Mouse (Mus musculus): ENCODE data around the gene Rap1gap.

Gene Rap1gap

GRCm38 (mm10) chr4:137724766-137725165, 60.2 kb downstream of the Rap1gap start:
- DNase-seq, result peak; percentile 66

- DNase-seq, result peak; percentile 52
Observed at GRCm38 (mm10) chr4:137725541-137726145, 61.1 kb downstream of the Rap1gap start.

- DNase-seq, result peak; percentile 80
Observed at GRCm38 (mm10) chr4:137726739-137727505, 62.4 kb downstream of the Rap1gap start.

GRCm38 (mm10) chr4:137727506-137728187, 63.1 kb downstream of the Rap1gap start:
- DNase-seq, result peak; percentile 79

GRCm38 (mm10) chr4:137728399-137729154, 64.1 kb downstream of the Rap1gap start:
- peak; percentile 61 for DNase-seq

- DNase-seq, result peak; percentile 65
Observed at GRCm38 (mm10) chr4:137729155-137729855, 64.8 kb downstream of the Rap1gap start.

- peak; percentile 87 for DNase-seq
Observed at GRCm38 (mm10) chr4:137730134-137730533, 65.6 kb downstream of the Rap1gap start.

GRCm38 (mm10) chr4:137730757-137731156, 66.2 kb downstream of the Rap1gap start:
- DNase-seq, result peak; percentile 50

GRCm38 (mm10) chr4:137731891-137732290, 67.4 kb downstream of the Rap1gap start:
- DNase-seq, result peak; percentile 67

- DNase-seq, result peak; percentile 69
Observed at GRCm38 (mm10) chr4:137732361-137732760, 67.8 kb downstream of the Rap1gap start.

- peak; percentile 96 for DNase-seq
Observed at GRCm38 (mm10) chr4:137732962-137733361, 68.4 kb downstream of the Rap1gap start.

GRCm38 (mm10) chr4:137733459-137733858, 68.9 kb downstream of the Rap1gap start:
- peak; percentile 65 for DNase-seq

- peak; percentile 52 for DNase-seq
Observed at GRCm38 (mm10) chr4:137736220-137736701, 71.7 kb downstream of the Rap1gap start.

GRCm38 (mm10) chr4:137737760-137738159, 73.2 kb downstream of the Rap1gap start:
- DNase-seq, result no peak

- DNase-seq, result peak; percentile 51
Observed at GRCm38 (mm10) chr4:137739151-137739923, 74.8 kb downstream of the Rap1gap start.

GRCm38 (mm10) chr4:137740350-137740749, 75.8 kb downstream of the Rap1gap start:
- no peak for DNase-seq

GRCm38 (mm10) chr4:137743791-137744190, 79.3 kb downstream of the Rap1gap start:
- DNase-seq, result no peak

- DNase-seq, result peak; percentile 37
Observed at GRCm38 (mm10) chr4:137744433-137744918, 80.0 kb downstream of the Rap1gap start.

GRCm38 (mm10) chr4:137747091-137747490, 82.6 kb downstream of the Rap1gap start:
- DNase-seq, result no peak

GRCm38 (mm10) chr4:137747590-137747989, 83.1 kb downstream of the Rap1gap start:
- DNase-seq, result no peak

- no peak for DNase-seq
Observed at GRCm38 (mm10) chr4:137748726-137749125, 84.2 kb downstream of the Rap1gap start.
